Mouse (Mus musculus) lung, postnatal 0 days (tissue): Measurements from ENCODE around the gene Elmod1.

Source experiments
- CTCF ChIP-seq: IDR thresholded peaks from 2 replicates; pipeline ENCODE4 v1.5.1; 2016; ENCODE audit warnings: antibody characterized with exemption, mild to moderate bottlenecking
- EP300 ChIP-seq: IDR thresholded peaks from 2 replicates; pipeline ENCODE4 v1.6.1; 2016; ENCODE audit warnings: antibody characterized with exemption, mild to moderate bottlenecking, control low read depth

DNA sequence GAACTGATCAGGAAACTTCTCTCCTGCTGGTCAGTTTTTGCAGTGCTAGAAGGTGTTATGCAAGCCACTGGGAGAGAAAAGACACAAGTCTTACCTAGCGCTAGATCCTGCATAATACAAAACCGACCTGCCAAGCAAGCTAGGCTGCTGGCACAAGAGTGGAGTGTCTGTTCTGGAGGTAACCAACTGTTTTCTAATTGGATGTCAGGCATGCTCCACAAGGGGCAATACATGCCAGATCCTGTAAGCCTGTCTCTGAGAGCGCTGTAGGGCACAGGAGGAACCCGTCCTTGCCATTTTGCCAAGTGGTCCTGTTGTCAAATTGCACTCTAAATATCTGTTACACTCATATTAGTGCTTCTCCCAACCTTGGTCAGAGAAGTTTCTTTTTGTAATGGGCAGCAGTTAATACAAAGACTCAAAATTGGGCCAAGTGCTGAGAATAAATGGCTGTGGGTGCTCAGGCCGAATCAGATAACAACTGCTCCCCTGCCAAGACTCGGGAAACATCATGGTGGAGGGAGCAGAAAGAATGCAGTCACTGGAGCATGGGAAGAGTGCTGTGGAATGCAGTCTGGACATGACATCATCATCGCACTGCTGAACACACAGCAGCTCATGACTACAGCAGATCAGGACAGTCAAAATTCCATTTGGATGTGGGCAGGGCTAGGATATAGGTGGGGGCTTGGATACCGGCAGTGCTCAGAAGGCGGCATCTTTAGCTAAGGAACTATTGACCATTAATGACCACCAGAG, 7.3 kb downstream of the Elmod1 start:
- TF ChIP-seq CTCF, result no peak
- no peak for TF ChIP-seq EP300
